Mouse (Mus musculus): ENCODE measurements around the gene Terb1.

GRCm38 (mm10) chr8:104543440-104544045 lies 33.8 kb upstream of the Terb1 start:
- TF ChIP-seq GATA1 (IDR thresholded peaks at IDR 0.05; ENCODE audit: borderline replicate concordance, low read length) (no peak), CTCF (IDR thresholded peaks at IDR 0.05; ENCODE audit: low read depth, low read length) (no peak), POLR2AphosphoS5 (IDR thresholded peaks at IDR 0.05; ENCODE audit: insufficient replicate concordance, low read depth, low read length) (no peak), TAL1 (conservative IDR thresholded peaks at IDR 0.05; ENCODE audit: low read depth, low read length) (no peak), GATA2 (IDR thresholded peaks at IDR 0.05; ENCODE audit: borderline replicate concordance, low read depth, low read length) (no peak)
